Mouse (Mus musculus) T-helper 2 cell (primary cell): ENCODE measurements around the gene Tmem72.

Experiments used
- in situ Hi-C: fragments of 300-600 bp; cut with MboI, MseI; formaldehyde crosslinking; loops from one replicate; pipeline ENCODE4 v1.15.1; 2025; ENCODE audit warnings: high pct_unique_total_duplicates

The Tmem72 gene

GRCm38 (mm10) chr6:116716666-116717065 lies at the start of gene Tmem72:
Gene Tmem72, minus strand, starts transcription at chr6:116716913.
- in situ Hi-C loops: no loop called here

- in situ Hi-C loops: no loop called here
Observed at GRCm38 (mm10) chr6:116764524-116764923, 47.8 kb upstream of the Tmem72 start.

DNA sequence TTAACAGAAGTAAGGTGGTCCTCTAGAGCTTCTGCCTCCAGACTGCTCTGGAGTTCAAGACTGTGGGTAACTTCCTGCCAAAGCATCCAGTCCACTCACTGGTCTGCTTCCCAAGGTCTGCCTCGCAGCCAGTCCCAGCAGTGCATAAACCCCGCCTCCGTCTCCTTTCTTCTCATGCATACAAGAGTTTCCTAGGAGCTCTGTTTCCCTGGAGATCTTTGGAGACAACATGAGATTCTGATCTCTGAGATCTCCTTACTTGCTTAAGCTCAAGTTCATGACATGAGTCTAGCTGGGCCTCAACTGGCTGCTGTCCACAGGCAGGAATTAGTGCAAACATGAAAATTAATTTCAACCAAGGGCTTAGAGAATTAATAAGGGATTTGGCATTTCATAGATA lies 45.6 kb upstream of the Tmem72 start:
- in situ Hi-C loops: no loop called here

DNA sequence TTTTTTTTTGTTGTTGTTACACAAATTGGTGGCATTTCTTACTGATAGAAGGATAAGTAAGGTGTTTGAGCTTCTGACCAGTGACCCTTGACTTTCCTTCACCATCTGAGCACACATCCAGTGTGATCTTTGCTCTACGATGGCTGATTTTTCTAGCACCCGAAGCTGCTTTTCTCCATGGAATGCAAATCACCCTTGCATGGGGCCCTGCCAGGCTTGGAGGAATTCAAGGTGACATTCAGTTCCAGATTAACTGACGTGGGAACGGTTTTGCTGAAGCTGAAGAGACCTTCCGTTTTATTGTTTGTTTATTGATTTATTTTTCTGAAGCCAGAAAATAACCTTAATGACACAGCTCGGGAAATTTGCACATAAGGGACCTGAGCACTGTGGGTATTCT lies 43.5 kb upstream of the Tmem72 start:
- in situ Hi-C loops: no loop called here

DNA sequence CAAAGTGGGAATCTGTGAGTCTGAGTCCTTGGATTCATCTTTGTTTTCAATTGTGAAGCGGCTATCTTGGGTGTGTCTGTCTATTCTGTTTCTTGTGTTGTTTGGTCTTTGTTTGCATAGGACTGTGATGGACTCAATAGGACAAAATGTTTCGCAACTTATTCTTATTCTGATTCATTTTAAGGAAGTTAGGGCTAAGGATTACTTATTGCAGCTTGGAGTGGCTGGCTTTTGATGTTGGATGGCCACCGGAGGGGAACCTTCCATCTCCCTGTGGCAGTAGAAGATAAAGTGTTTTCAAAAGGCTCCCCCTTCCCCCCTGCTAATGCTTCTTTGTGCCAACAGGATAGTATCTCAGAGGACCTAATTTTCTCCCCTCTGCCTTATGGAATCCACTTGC lies 39.7 kb upstream of the Tmem72 start:
- in situ Hi-C loops: no loop called here

DNA sequence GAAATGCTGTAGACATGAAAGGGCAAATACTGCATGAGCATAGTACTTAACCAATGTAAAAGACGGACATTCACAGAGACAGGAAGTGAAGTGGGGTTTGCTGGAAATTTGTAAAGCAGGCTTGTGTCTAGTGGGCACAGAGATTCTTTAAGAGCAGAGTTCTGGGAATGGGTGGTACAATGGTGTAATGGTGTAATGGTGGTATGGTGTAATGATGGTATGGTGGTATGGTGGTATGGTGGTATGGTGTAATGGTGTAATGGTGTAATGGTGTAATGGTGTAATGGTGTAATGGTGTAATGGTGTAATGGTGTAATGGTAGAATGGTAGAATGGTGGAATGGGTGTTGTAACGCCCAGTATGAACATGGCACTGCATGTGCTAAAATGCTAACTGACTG lies 21.3 kb upstream of the Tmem72 start:
- in situ Hi-C loops: no loop called here

GRCm38 (mm10) chr6:116735361-116735760 lies 18.6 kb upstream of the Tmem72 start:
- in situ Hi-C loops: no loop called here

DNA sequence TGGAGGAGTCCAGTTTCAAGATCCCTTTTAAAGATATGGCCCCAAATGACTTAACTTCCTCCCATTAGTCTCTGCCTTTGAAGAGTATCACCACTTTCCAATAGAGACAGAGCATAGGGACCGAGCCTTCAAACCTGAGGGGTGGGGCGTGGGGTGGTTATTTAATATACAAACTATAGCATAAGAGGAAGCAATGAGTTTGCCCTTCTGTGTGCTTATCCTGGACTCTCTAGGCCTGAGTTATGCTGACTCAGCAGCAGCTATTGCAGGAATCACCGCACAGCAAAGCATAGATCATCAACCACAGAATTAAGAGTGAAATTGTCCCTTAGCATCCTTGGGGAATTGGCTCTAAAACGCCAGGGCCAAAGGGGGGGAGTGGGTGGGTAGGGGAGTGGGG lies 16.9 kb upstream of the Tmem72 start:
- in situ Hi-C loops: no loop called here

DNA sequence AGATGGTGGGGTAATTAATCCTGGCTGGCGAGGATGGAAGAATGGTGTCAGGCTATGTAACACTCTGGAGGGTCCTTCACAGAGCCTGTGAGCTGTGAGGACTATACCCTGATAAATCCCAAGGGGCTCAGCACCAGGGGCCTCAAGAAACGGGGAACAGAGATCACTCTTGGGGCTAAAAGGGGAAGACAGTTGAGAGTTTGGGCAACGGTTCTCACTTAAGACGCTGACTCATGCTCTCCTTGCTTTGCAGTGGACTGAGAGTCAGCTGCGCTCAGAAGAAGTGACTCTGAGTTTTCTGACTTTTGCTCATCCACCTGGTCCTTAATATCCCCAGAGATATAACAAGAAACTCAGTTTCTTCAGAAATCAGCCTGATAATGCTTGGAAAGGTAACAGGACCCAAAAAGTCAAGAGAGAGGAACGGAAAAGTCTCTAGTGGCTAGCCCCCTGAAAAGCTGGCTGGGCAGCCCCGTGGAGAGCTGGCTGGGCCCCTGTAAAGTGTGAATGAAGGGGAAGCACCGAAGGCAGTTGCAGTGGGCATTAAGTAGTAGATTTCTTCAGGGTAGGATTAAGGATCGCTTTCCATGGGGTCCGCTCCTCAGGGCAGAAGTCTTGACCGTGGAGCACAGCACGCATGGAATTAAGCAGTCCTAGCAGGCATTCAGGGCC lies 7.9 kb upstream of the Tmem72 start:
- in situ Hi-C loops: no loop called here

DNA sequence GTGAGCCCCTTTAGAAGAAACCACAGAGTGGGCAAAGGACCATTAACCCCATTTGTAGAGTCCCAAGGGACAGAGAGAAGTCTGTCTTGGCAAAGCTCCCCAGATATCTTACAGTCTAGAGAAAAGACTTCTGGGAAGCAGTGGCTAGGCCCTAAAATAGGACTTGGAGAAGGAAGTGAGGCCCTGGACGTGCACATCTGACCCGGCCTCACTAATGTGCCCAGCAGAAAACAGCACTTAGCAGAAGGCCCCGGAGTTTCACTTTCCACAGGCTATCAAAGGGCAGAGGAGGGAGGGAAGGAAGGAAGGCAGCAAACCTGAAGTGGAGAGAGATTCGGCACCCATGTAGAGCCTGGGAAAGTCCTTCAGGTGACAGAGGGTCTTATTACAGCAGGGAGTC lies 2.2 kb upstream of the Tmem72 start:
- in situ Hi-C loops: no loop called here

- in situ Hi-C loops: no loop called here
Observed at GRCm38 (mm10) chr6:116718361-116718760, 1.6 kb upstream of the Tmem72 start.

DNA sequence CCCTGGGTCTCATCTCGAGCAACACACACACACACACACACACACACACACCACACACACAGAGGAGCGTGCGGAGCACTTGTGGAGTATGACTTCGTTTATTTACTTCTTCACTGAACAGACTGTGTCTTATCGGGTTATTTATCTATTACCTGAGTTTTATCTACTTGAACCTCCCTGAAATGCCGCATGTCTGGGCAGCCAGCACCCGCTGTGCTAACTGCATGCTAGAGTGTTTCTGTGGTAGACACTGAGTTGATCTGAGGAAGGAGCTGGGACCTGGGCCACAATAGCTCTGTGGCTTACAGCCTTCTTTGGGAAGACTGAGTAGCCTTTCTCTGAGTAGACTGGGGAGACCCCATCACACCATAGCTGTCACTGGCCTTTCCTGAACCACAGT lies 1.1 kb upstream of the Tmem72 start:
- in situ Hi-C loops: no loop called here

DNA sequence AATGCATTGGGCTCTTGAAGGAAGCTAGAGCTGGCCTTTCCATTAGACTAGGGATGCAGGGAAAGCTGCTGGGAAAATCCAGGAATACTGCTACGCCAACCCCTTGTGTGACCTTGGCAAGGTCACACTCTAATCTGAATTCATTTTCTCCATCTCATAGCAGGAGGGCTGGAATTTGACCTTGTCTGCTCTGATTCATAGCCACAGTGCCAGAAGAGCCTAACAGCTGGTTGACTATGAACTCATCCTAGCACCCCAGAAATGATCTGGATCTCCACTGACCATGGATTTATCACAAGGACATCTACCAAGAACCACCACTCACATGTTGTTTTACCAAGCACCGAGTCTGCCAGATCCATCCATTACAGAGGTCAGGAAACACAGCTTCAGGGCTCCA lies 1.5 kb downstream of the Tmem72 start:
- in situ Hi-C loops: no loop called here

- in situ Hi-C loops: no loop called here
Observed at GRCm38 (mm10) chr6:116714576-116714975, 2.1 kb downstream of the Tmem72 start.

GRCm38 (mm10) chr6:116713966-116714365 lies 2.7 kb downstream of the Tmem72 start:
- in situ Hi-C loops: no loop called here

- in situ Hi-C loops: no loop called here
Observed at GRCm38 (mm10) chr6:116712503-116712902, 4.2 kb downstream of the Tmem72 start.

DNA sequence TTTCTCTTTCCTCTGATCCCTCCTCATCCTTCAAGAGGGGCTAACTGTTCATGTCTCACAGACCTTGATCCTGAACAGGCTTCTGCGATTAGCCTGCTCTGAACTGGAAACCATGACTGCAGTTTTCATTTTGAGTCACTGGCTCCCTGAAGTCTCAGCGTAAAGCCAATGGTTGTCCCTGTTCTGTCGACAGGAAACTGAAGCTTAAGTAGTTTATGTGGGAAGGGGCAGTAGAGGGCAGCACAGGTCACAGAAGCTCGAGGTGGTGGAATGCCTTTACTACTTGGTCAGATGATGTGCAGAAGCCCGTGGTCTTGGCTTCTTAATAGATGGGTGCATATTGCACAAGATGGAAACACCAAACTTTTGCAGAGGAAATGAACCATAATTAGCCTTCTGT lies 4.7 kb downstream of the Tmem72 start:
- in situ Hi-C loops: no loop called here

- in situ Hi-C loops: no loop called here
Observed at GRCm38 (mm10) chr6:116704320-116704719, 12.4 kb downstream of the Tmem72 start.

DNA sequence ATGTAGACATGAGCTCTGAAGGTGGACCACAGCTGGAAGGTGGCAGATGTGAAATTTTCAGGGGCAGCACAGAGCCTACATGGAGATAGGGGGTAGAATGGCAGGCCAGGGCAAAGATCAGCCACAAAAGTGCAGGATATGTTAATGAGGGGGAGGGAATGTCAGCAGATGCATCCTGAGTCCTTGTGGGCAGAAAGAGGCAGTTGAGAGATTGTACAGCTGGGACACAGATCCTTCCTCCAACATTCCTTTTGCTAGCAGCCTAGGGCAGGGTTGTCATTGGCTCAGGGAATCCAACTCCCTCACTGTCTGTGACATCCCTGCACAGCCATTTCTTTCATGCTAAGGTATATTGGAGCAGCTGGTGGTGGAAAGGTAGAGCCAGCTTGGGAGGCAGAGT lies 15.9 kb downstream of the Tmem72 start:
- in situ Hi-C loops: no loop called here

GRCm38 (mm10) chr6:116697896-116698425 lies 18.8 kb downstream of the Tmem72 start:
- in situ Hi-C loops: no loop called here

- in situ Hi-C loops: no loop called here
Observed at GRCm38 (mm10) chr6:116697413-116697812, 19.3 kb downstream of the Tmem72 start.

GRCm38 (mm10) chr6:116694346-116694745 lies 22.4 kb downstream of the Tmem72 start:
- in situ Hi-C loops: no loop called here

DNA sequence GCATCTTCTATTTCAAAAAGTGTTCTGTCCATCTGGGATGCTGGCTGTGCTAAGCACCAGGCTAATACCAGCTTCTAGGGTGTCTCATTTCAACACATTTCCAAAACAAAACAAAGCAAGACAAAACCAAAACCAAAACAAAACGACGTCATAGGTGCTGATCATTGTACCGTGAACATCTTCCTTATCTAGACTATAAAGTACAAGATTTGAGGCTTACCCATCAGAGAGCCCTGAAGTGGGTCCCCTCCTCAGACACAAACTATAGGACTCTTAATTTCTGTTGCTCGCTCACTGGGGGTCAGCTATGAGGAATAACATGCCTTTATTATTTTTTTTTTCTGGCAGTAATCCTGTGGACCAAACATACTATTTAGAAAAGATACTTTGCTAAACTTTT lies 23.1 kb downstream of the Tmem72 start:
- in situ Hi-C loops: no loop called here

GRCm38 (mm10) chr6:116682317-116682716 lies 34.4 kb downstream of the Tmem72 start:
- in situ Hi-C loops: no loop called here
